Mouse (Mus musculus) megakaryocyte, embryonic 14.5 days (primary cell): ENCODE data around the gene Fyco1.

Source experiments
- FLI1 ChIP-seq: IDR thresholded peaks from 2 replicates; pipeline ENCODE4 v1.6.1; 2012; ENCODE audit warnings: low read length, inconsistent platforms, mixed read lengths
- GATA1 ChIP-seq: IDR thresholded peaks from 3 replicates; pipeline ENCODE4 v1.6.1; 2012; ENCODE audit warnings: mixed read lengths, low read length, inconsistent platforms, borderline replicate concordance

DNA sequence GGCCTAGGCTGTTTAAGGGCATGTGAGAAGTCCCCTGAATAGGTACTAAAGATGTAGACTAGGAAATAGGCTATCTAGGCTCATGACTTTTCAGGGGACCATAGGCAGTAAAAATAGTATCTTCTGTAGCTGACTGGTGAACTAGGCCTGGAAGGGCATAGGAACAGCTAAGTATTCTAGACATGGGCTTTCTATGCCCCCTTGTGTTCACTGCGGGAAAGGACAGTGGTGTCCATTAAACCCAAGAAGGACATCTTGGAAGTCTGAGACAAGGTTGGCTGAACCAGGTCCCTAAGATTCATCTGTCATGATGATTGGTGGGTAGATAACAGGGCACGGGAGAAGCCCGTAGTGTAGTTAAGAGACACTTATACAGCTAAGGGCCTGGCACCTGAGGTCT lies 55.5 kb downstream of the Fyco1 start:
- TF ChIP-seq GATA1 (no peak), FLI1 (no peak)
